ENCODE assay signal across 11 mouse cellular contexts in the genomic region with DNA sequence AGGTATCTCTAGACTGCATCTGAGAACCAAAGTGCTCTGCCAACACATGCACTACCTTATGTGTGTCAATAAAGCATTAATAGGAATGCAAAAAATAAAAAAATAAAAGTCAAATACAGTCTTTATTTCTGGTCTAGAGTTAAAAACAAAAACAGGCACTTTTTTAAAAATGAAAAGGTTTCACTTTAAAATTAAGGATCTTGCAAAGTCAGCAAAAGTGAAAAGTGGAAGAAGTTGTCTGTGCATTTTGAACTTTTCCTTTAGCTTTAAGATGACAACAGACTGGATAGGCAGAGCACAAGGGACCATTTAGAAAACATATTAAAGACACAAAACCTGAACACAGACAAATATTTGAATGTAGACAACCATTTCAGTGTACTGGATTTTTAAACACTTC. TPM values are rescaled to one million over a fixed set of nuclear protein-coding genes. Genes with fewer than 3 reads are reported as not detected.
DNase-seq lines count a peak whose midpoint lies in the region; ATAC-seq and TF ChIP-seq lines count a peak whose summit lies in the region.
"Had no signal": no experiment of that assay in that cellular context is flagged by ENCODE, and none has a peak within 500 bp of the region (broad histone marks: within the 10 kb centered on the region; RNA-seq: fewer than 3 reads in every experiment).

No protein-coding gene starts in this region.

- no peaks in the 10 kb centered on the region for H3K9me3 ChIP-seq in heart, embryonic 15.5 days (replicated peaks)
- H3K9me3 ChIP-seq in embryonic facial prominence, embryonic 13.5 days: no peaks in the 10 kb centered on the region
- no peaks in the 10 kb centered on the region for H3K9me3 ChIP-seq in intestine, postnatal 0 days (ENCODE audit: control insufficient read depth)
- H3K9me3 ChIP-seq in midbrain, embryonic 15.5 days: no peaks in the 10 kb centered on the region

- intact Hi-C loops in heart, postnatal 25 days (cut with DNase I): no loop called here

- H3K36me3 ChIP-seq in heart, embryonic 15.5 days: peaks cover 3% of the 10 kb centered on the region; the same call in 1 of the 2 replicates
- peaks cover 3% of the 10 kb centered on the region for H3K36me3 ChIP-seq in embryonic facial prominence, embryonic 13.5 days
- no peaks in the 10 kb centered on the region for H3K36me3 ChIP-seq in intestine, postnatal 0 days (ENCODE audit: control insufficient read depth, insufficient read depth)
- no peaks in the 10 kb centered on the region for H3K36me3 ChIP-seq in midbrain, embryonic 15.5 days (replicated peaks)

- H3K4me2 ChIP-seq in heart, embryonic 15.5 days: peak overlapping the region; percentile 75
- peak overlapping the region; percentile 65 for H3K4me2 ChIP-seq in embryonic facial prominence, embryonic 13.5 days
- H3K4me2 ChIP-seq in intestine, postnatal 0 days (replicated peaks; ENCODE audit: low read depth): peak overlapping the region; percentile 84; the same call in 1 of the 2 replicates
- peak overlapping the region; percentile 79; the same call in 1 of the 2 replicates for H3K4me2 ChIP-seq in midbrain, embryonic 15.5 days

- DNase-seq in heart, postnatal 25 days (ENCODE audit: low spot score): no peak
- no peak for DNase-seq in right cerebral cortex, adult 18-20 months
- DNase-seq in adipocyte (ENCODE audit: low spot score): no peak
- DNase-seq in urinary bladder, adult 18-20 months (ENCODE audit: low spot score in 2 of 2): no peak
- DNase-seq: adrenal gland, adult 8-10 months; cerebellum, postnatal 10 days; gastrocnemius, postnatal 25 days had no signal

- no peak overlapping the region for H3K4me3 ChIP-seq in heart, embryonic 15.5 days
- peak overlapping the region; percentile 96 for H3K4me3 ChIP-seq in embryonic facial prominence, embryonic 13.5 days
- H3K4me3 ChIP-seq in intestine, postnatal 0 days (ENCODE audit: low read depth, low read length): no peak overlapping the region
- 0 out of 2 replicates have a peak overlapping the region, but pooled peaks have one; percentile 4 for H3K4me3 ChIP-seq in midbrain, embryonic 15.5 days

- H3K4me1 ChIP-seq in heart, embryonic 15.5 days (replicated peaks): peaks cover 10% of the 10 kb centered on the region
- H3K4me1 ChIP-seq in embryonic facial prominence, embryonic 13.5 days: peaks cover 6% of the 10 kb centered on the region; the same call in 1 of the 2 replicates
- no peaks in the 10 kb centered on the region for H3K4me1 ChIP-seq in intestine, postnatal 0 days (replicated peaks; ENCODE audit: control insufficient read depth, insufficient read depth, low read length)
- H3K4me1 ChIP-seq in midbrain, embryonic 15.5 days: peaks cover 26% of the 10 kb centered on the region

- H3K27me3 ChIP-seq in heart, embryonic 15.5 days: no peaks in the 10 kb centered on the region
- no peaks in the 10 kb centered on the region for H3K27me3 ChIP-seq in embryonic facial prominence, embryonic 13.5 days
- H3K27me3 ChIP-seq in intestine, postnatal 0 days (replicated peaks; ENCODE audit: control insufficient read depth, insufficient read depth, low read length): no peaks in the 10 kb centered on the region
- H3K27me3 ChIP-seq in midbrain, embryonic 15.5 days (replicated peaks): no peaks in the 10 kb centered on the region

- TF ChIP-seq CTCF in intestine, postnatal 0 days (IDR thresholded peaks at IDR 0.05; ENCODE audit: low read depth): no peak

- no peak overlapping the region for H3K27ac ChIP-seq in heart, embryonic 15.5 days
- H3K27ac ChIP-seq in embryonic facial prominence, embryonic 13.5 days: no peak overlapping the region
- no peak overlapping the region for H3K27ac ChIP-seq in intestine, postnatal 0 days (ENCODE audit: low read depth, low read length)
- no peak overlapping the region for H3K27ac ChIP-seq in midbrain, embryonic 15.5 days

- no peak overlapping the region for H3K9ac ChIP-seq in heart, embryonic 15.5 days
- H3K9ac ChIP-seq in embryonic facial prominence, embryonic 13.5 days: no peak overlapping the region
- no peak overlapping the region for H3K9ac ChIP-seq in intestine, postnatal 0 days (ENCODE audit: low read depth, low read length)
- H3K9ac ChIP-seq in midbrain, embryonic 15.5 days: no peak overlapping the region

- ATAC-seq in heart, embryonic 15.5 days (replicated peaks; ENCODE audit: insufficient number of reproducible peaks, insufficient read depth, low FRiP score, low read depth): no peak
- no peak for ATAC-seq in embryonic facial prominence, embryonic 13.5 days (ENCODE audit: insufficient number of reproducible peaks, insufficient read depth, low FRiP score, low TSS enrichment, low read depth)
- ATAC-seq in intestine, postnatal 0 days: no peak
- no peak for ATAC-seq in midbrain, embryonic 15.5 days (replicated peaks)

RNA-seq across cellular contexts. Expression of a gene that starts 1.8 kb away (rescaled TPM):
- polyA plus RNA-seq in heart, embryonic 15.5 days (2015; fragmentation: Nextera tagmentation; extraction: Ambion mirVana): 60.0 and 67.9 TPM in 2 replicates
- 10 to 100 TPM; 39.9 to 43.9 TPM for total RNA-seq in heart, postnatal 25 days (2021)
- polyA plus RNA-seq in embryonic facial prominence, embryonic 13.5 days (2015; fragmentation: Nextera tagmentation; extraction: Ambion mirVana): 120 and 125 TPM in 2 replicates
- polyA plus RNA-seq in intestine, postnatal 0 days (2015; fragmentation: Nextera tagmentation; extraction: Ambion mirVana): 26.6 and 28.1 TPM in 2 replicates
- 92.0 and 95.4 TPM in 2 replicates for polyA plus RNA-seq in midbrain, embryonic 15.5 days (2015; fragmentation: Nextera tagmentation; extraction: Ambion mirVana)

Comparison
In these comparisons a context has a peak if more than half of its experiments do, and no peak if none do; other contexts are left out.
1. H3K4me3 ChIP-seq: peak in embryonic facial prominence, embryonic 13.5 days (single experiment) and midbrain, embryonic 15.5 days (single experiment); none in heart, embryonic 15.5 days (single experiment) and intestine, postnatal 0 days (single experiment).
2. Peak in every context shown above with its lines, with median percentiles within 50 percentile points of each other: H3K4me2 ChIP-seq.